Mouse (Mus musculus) common myeloid progenitor, adult 5-6 weeks (primary cell): ENCODE measurements around the gene Rbm15. TPM values are rescaled to one million over a fixed set of nuclear protein-coding genes. Genes with fewer than 3 reads are reported as not detected.

ENCODE experiments used
- total RNA-seq: library from RNA; stranded (forward); fragments of 200-1000, 187-1606 nt; gene quantifications from 2 replicates; pipeline ENCODE4 v1.2.3, GENCODE M21; 2017

Gene Rbm15
- total RNA-seq, 1 experiment from 2014 or later: 46.0 TPM

Other genes starting within 250 kb of the Rbm15 start
- gene Kcna2, start 232.5 kb downstream of the Rbm15 start, total RNA-seq: not detected in 2 replicates
- gene Kcna10, start 150.6 kb downstream of the Rbm15 start, total RNA-seq: not detected in 2 replicates
- gene Cym, start 111.9 kb downstream of the Rbm15 start, total RNA-seq: not detected in 2 replicates
- not detected in 2 replicates for gene A630076J17Rik, start 103.1 kb downstream of the Rbm15 start, total RNA-seq
- not detected in 2 replicates for gene Prok1, start 94.0 kb downstream of the Rbm15 start, total RNA-seq
- 34.1 and 35.0 TPM in 2 replicates for gene Lamtor5, start 54.8 kb downstream of the Rbm15 start, total RNA-seq
- 0.92 and 1.1 TPM in 2 replicates for gene Slc16a4, start 42.4 kb downstream of the Rbm15 start, total RNA-seq
- gene Kcnc4, start 125.9 kb upstream of the Rbm15 start, total RNA-seq: not detected in 2 replicates
- gene Slc6a17, start 184.3 kb upstream of the Rbm15 start, total RNA-seq: not detected in 2 replicates
- not detected in 2 replicates for gene Ubl4b, start 221.4 kb upstream of the Rbm15 start, total RNA-seq